Mouse (Mus musculus): ENCODE data around the gene Dhx32. TPM values are rescaled to one million over a fixed set of nuclear protein-coding genes. Genes with fewer than 3 reads are reported as not detected.

Gene Dhx32
- total and polyA plus RNA-seq, 3 experiments: 25.6 to 27.1 TPM; not detected in 1

DNA sequence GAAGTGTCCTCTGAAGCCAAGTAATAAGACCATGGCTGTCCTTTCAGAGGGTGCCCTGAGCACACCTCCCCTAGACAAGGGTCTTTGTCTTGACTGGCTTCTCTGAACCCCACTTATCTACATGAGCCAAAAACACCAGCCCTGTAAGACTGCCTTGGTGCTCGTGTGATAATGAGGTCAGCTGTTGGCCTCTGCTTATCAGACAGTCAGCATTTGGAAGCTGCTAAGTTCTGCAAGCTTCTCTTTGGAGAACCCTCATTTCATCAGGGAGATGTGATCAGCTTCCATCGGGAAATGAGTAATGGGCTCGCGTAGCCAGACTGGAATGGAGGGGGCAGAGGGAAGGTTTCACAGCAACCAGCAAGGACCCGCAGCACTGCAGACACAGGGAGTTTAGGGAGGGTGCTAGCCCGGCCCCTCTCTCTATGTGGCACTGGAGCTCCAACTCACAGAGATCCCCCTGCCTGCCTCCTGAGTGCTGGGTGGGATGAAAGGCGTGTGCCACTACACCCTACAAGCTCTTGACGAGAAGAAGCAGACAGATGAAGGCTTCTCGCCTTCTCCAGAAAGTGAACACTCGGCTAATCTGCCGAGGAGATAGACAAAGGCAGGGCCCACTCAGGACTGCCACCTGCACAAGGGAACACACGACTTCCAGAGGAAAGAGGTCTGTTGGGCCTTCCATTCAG is 84.4 kb downstream of the Dhx32 start:
- peaks cover 0 to 25% of the 10 kb centered on the region in 2 experiments; a peak in 2 of 4 replicates for H3K36me3 ChIP-seq (ENCODE audit: control insufficient read depth in 1 of 2, insufficient read depth in 2 of 2, low read length in 2 of 2)
- H3K9me3 ChIP-seq (replicated peaks; ENCODE audit: insufficient read depth, low read length): no peaks in the 10 kb centered on the region
- TF ChIP-seq ELF1 (IDR thresholded peaks at IDR 0.05; ENCODE audit: low read depth, low read length) (0 out of 2 replicates have a peak, but pooled peaks have one; percentile 17), CHD1 (IDR thresholded peaks at IDR 0.05; ENCODE audit: low read depth, low read length) (no peak), SIN3A (IDR thresholded peaks at IDR 0.05; ENCODE audit: low read length) (peak; percentile 88), NELFE (IDR thresholded peaks at IDR 0.05; ENCODE audit: low read depth, low read length) (no peak), POLR2AphosphoS2 (IDR thresholded peaks at IDR 0.05; ENCODE audit: low read length) (peak; percentile 71), MYC (IDR thresholded peaks at IDR 0.05; ENCODE audit: low read depth, low read length) (0 out of 2 replicates have a peak, but pooled peaks have one; percentile 22), MYB (IDR thresholded peaks at IDR 0.05; ENCODE audit: low read depth, low read length) (no peak), HCFC1 (IDR thresholded peaks at IDR 0.05; ENCODE audit: low read depth, low read length) (0 out of 2 replicates have a peak, but pooled peaks have one; percentile 22), TBP (IDR thresholded peaks at IDR 0.05; ENCODE audit: low read depth, low read length) (no peak), MAZ (IDR thresholded peaks at IDR 0.05; ENCODE audit: low read depth, low read length) (0 out of 2 replicates have a peak, but pooled peaks have one; percentile 42), MAX (IDR thresholded peaks at IDR 0.05; ENCODE audit: low read length) (peak; percentile 43; the same call in 1 of the 2 replicates), E2F4 (IDR thresholded peaks at IDR 0.05; ENCODE audit: borderline replicate concordance, low read depth, low read length) (no peak), RCOR1 (IDR thresholded peaks at IDR 0.05; ENCODE audit: low read depth, low read length) (peak; percentile 89), MXI1 (IDR thresholded peaks at IDR 0.05; ENCODE audit: low read depth, low read length) (peak; percentile 51; the same call in 1 of the 2 replicates), MAFK (IDR thresholded peaks at IDR 0.05; ENCODE audit: borderline replicate concordance, low read depth, low read length) (peak; percentile 52; the same call in 1 of the 2 replicates), GATA1 (IDR thresholded peaks at IDR 0.05; ENCODE audit: low read depth, low read length) (peak; percentile 98), USF1 (IDR thresholded peaks at IDR 0.05; ENCODE audit: low read depth, low read length) (peak; percentile 63; the same call in 1 of the 2 replicates), EP300 (IDR thresholded peaks at IDR 0.05; ENCODE audit: low read depth in 1 of 2, low read length in 2 of 2) (peak; percentile 97 to 98), CTCF (IDR thresholded peaks at IDR 0.05 in 2 of 3, conservative IDR thresholded peaks at IDR 0.05 in 1 of 3; ENCODE audit: control insufficient read depth in 1 of 3, insufficient read depth in 1 of 3, low read depth in 2 of 3, low read length in 3 of 3, poor library complexity in 1 of 3, severe bottlenecking in 1 of 3) (no peak), ETS1 (IDR thresholded peaks at IDR 0.05; ENCODE audit: low read depth, low read length) (peak; percentile 99), ZC3H11A (IDR thresholded peaks at IDR 0.05; ENCODE audit: low read depth, low read length) (no peak), TCF12 (IDR thresholded peaks at IDR 0.05; ENCODE audit: low read depth, low read length) (peak; percentile 99), TAL1 (IDR thresholded peaks at IDR 0.05; ENCODE audit: low read length) (peak; percentile 93), BHLHE40 (IDR thresholded peaks at IDR 0.05; ENCODE audit: borderline replicate concordance, low read depth, low read length) (peak; percentile 80; the same call in 1 of the 2 replicates), MEF2A (IDR thresholded peaks at IDR 0.05; ENCODE audit: extremely low read depth, insufficient replicate concordance, low read depth, low read length, poor library complexity, severe bottlenecking) (peak; percentile 26; the same call in 1 of the 2 replicates), RAD21 (IDR thresholded peaks at IDR 0.05; ENCODE audit: low read depth, low read length) (no peak), CHD2 (IDR thresholded peaks at IDR 0.05; ENCODE audit: low read length) (peak; percentile 43; the same call in 1 of the 2 replicates)
- peak; percentile 84 for DNase-seq (ENCODE audit: low read depth, low spot score)
- peak overlapping the region; percentile 40 for H3K9ac ChIP-seq (ENCODE audit: control insufficient read depth, low read depth, low read length, poor library complexity, severe bottlenecking)
- H3K27ac ChIP-seq (ENCODE audit: control insufficient read depth, low read depth, low read length): peak overlapping the region; percentile 75
- no peaks in the 10 kb centered on the region for H3K79me2 ChIP-seq (ENCODE audit: control insufficient read depth, insufficient read depth, low read length, poor library complexity)
- H3K27me3 ChIP-seq (ENCODE audit: control insufficient read depth in 1 of 2, insufficient read depth in 2 of 2, low read length in 2 of 2): no peaks in the 10 kb centered on the region
- peaks cover 13 to 26% of the 10 kb centered on the region in 2 experiments for H3K4me1 ChIP-seq (ENCODE audit: control insufficient read depth in 1 of 2, insufficient read depth in 2 of 2, low read length in 2 of 2)
- H3K4me3 ChIP-seq (ENCODE audit: control insufficient read depth in 1 of 2, insufficient read depth in 1 of 2, low read depth in 2 of 2, low read length in 2 of 2): no peak overlapping the region; a peak in 1 of 4 replicates

Measured in MEL (cell line).